Mouse (Mus musculus) kidney, embryonic 16.5 days (tissue): Measurements from ENCODE around the gene Gp1ba. TPM values are rescaled to one million over a fixed set of nuclear protein-coding genes. Genes with fewer than 3 reads are reported as not detected.

Experiments
- ATAC-seq: fragments of 200-750 bp; cut with Nextera tagmentation; 2 replicates; pipeline ENCODE4 v1.8.0; 2017; ENCODE audit warnings: moderate TSS enrichment; ENCODE audit not compliant: low FRiP score, low TSS enrichment
- H3K27ac ChIP-seq: fragments of 300-500 bp; sonication (generic); 2 replicates; pipeline ENCODE4 v1.5.1; 2014; ENCODE audit warnings: low read length
- H3K27me3 ChIP-seq: fragments of 300-500 bp; sonication (generic); 2 replicates; pipeline ENCODE4 v1.6.1; 2014; ENCODE audit warnings: low read length, control low read depth, mixed read lengths; ENCODE audit not compliant: insufficient read depth
- H3K36me3 ChIP-seq: fragments of 300-500 bp; sonication (generic); 2 replicates; pipeline ENCODE4 v1.6.1; 2014; ENCODE audit warnings: low read length, control low read depth, mixed read lengths; ENCODE audit not compliant: insufficient read depth
- H3K4me1 ChIP-seq: fragments of 300-500 bp; sonication (generic); 2 replicates; pipeline ENCODE4 v1.6.1; 2014; ENCODE audit warnings: low read length, control low read depth, mixed read lengths; ENCODE audit not compliant: insufficient read depth
- H3K4me2 ChIP-seq: fragments of 300-500 bp; sonication (generic); replicated peaks from 2 replicates; pipeline ENCODE4 v1.6.1; 2014; ENCODE audit warnings: low read depth, low read length
- H3K4me3 ChIP-seq: fragments of 300-500 bp; sonication (generic); 2 replicates; pipeline ENCODE4 v1.5.1; 2014; ENCODE audit warnings: mild to moderate bottlenecking, low read length
- H3K9ac ChIP-seq: fragments of 300-500 bp; sonication (generic); replicated peaks from 2 replicates; pipeline ENCODE4 v1.6.1; 2014; ENCODE audit warnings: low read length
- H3K9me3 ChIP-seq: fragments of 300-500 bp; sonication (generic); 2 replicates; pipeline ENCODE4 v1.6.1; 2016; ENCODE audit warnings: low read length, control low read depth
- WGBS: fragments of 180-500 bp; shearing (Covaris S2); extraction: QIAGEN DNeasy Blood & Tissue Kit; methylation state at CpG from one replicate; pipeline ENCODE4 v1.1.7; 2014; 5-methylcytosine and 5-hydroxymethylcytosine counted together
- polyA plus RNA-seq: library from polyadenylated mRNA; unstranded; fragments of >200 nt; fragmentation: Nextera tagmentation; extraction: Ambion mirVana; gene quantifications from 2 replicates; pipeline ENCODE4 v1.2.1, GENCODE M21; 2015

Gp1ba gene
- polyA plus RNA-seq, 1 experiment from 2014 or later: 0.11 TPM

DNA sequence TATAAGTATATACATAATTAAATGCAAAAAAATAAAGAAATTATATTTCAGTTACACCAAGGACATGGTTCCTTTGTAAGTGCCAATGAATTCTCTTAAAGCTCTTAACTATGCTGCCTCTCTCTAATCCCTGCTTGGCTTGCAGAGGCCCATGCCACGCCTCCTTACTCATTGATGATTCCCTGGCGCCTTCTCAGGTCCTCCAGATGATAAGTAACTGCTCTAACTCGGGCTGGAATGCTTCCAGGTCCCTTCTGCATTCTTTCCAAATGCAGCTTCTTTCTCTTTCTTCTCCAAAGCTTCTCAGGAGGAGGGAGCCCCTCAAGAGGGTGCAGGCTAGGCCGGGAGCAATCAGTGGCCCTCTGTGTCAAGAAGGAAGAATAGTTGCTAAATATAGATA is 50.7 kb downstream of the Gp1ba start:
- Histone ChIP-seq H3K4me2 (no peak overlapping the region), H3K4me3 (no peak overlapping the region), H3K9me3 (no peaks in the 10 kb centered on the region), H3K27ac (no peak overlapping the region), H3K4me1 (peaks cover 19% of the 10 kb centered on the region), H3K36me3 (0 out of 2 replicates have a peak, but pooled peaks cover 6% of the 10 kb centered on the region), H3K27me3 (no peaks in the 10 kb centered on the region), H3K9ac (no peak overlapping the region)
- no peak for ATAC-seq
- WGBS: 64% methylated on average over 4 of the region's 4 CpGs

Other genes with a start within 250 kb of the Gp1ba start
- gene Pelp1, start 229.1 kb upstream of the Gp1ba start, polyA plus RNA-seq: 40.3 and 41.9 TPM in 2 replicates
- 15.3 and 19.0 TPM in 2 replicates for gene Arrb2, start 206.5 kb upstream of the Gp1ba start, polyA plus RNA-seq
- gene Med11, start 187.2 kb upstream of the Gp1ba start, polyA plus RNA-seq: 43.9 and 46.3 TPM in 2 replicates
- 1.4 and 1.5 TPM in 2 replicates for gene Zmynd15, start 179.7 kb upstream of the Gp1ba start, polyA plus RNA-seq
- gene Cxcl16, start 179.1 kb upstream of the Gp1ba start, polyA plus RNA-seq: 9.1 and 9.7 TPM in 2 replicates
- 0.69 and 0.80 TPM in 2 replicates for gene Tm4sf5, start 133.9 kb upstream of the Gp1ba start, polyA plus RNA-seq
- 0.37 and 0.50 TPM in 2 replicates for gene Vmo1, start 124.5 kb upstream of the Gp1ba start, polyA plus RNA-seq
- gene Gltpd2, start 119.9 kb upstream of the Gp1ba start, polyA plus RNA-seq: 0.51 and 0.62 TPM in 2 replicates
- 789 and 872 TPM in 2 replicates for gene Psmb6, start 113.8 kb upstream of the Gp1ba start, polyA plus RNA-seq
- gene Gm40193, start 106.2 kb upstream of the Gp1ba start, polyA plus RNA-seq: not detected in 2 replicates
- gene Pld2, start 99.1 kb upstream of the Gp1ba start, polyA plus RNA-seq: 8.5 and 8.8 TPM in 2 replicates
- 15.9 and 17.4 TPM in 2 replicates for gene Mink1, start 76.2 kb upstream of the Gp1ba start, polyA plus RNA-seq
- not detected in 2 replicates for gene 4930544D05Rik, start 23.3 kb upstream of the Gp1ba start, polyA plus RNA-seq
- 0.19 TPM in 1 of 2 replicates, not detected in the other for gene Chrne, start 19.9 kb upstream of the Gp1ba start, polyA plus RNA-seq
- 130 and 137 TPM in 2 replicates for gene Rnf167, start 8.1 kb downstream of the Gp1ba start, polyA plus RNA-seq
- gene Slc25a11, start 8.4 kb downstream of the Gp1ba start, polyA plus RNA-seq: 229 and 235 TPM in 2 replicates
- gene Pfn1, start 15.5 kb downstream of the Gp1ba start, polyA plus RNA-seq: 1,671 and 1,948 TPM in 2 replicates
- gene Eno3, start 18.1 kb downstream of the Gp1ba start, polyA plus RNA-seq: 23.1 and 28.0 TPM in 2 replicates
- gene Spag7, start 30.3 kb downstream of the Gp1ba start, polyA plus RNA-seq: 206 and 209 TPM in 2 replicates
- 12.7 and 17.0 TPM in 2 replicates for gene Camta2, start 49.0 kb downstream of the Gp1ba start, polyA plus RNA-seq
- gene Inca1, start 61.0 kb downstream of the Gp1ba start, polyA plus RNA-seq: 1.3 and 1.6 TPM in 2 replicates
- 2.5 and 3.5 TPM in 2 replicates for gene Kif1c, start 61.4 kb downstream of the Gp1ba start, polyA plus RNA-seq
- 8.6 and 8.7 TPM in 2 replicates for gene Zfp3, start 125.1 kb downstream of the Gp1ba start, polyA plus RNA-seq
- 0.20 and 0.22 TPM in 2 replicates for gene Scimp, start 173.5 kb downstream of the Gp1ba start, polyA plus RNA-seq
- 29.5 and 31.6 TPM in 2 replicates for gene Rabep1, start 205.7 kb downstream of the Gp1ba start, polyA plus RNA-seq